In genomic region chr3:145471094-145471493, GRCm38 (mm10) we compare ENCODE assay signal across 17 mouse cellular contexts.
DNase-seq lines count a peak whose midpoint lies in the region; TF ChIP-seq lines count a peak whose summit lies in the region.
"Had no signal": no experiment of that assay in that cellular context is flagged by ENCODE, and none has a peak within 500 bp of the region (broad histone marks: within the 10 kb centered on the region; RNA-seq: fewer than 3 reads in every experiment).

No protein-coding gene starts in this region.

- H3K79me2 ChIP-seq in heart, adult 2 months (replicated peaks; ENCODE audit: control insufficient read depth, insufficient read depth, low read length), result no peaks in the 10 kb centered on the region

- H3K36me3 ChIP-seq in heart, adult 2 months (ENCODE audit: control insufficient read depth, insufficient read depth, low read length), result no peaks in the 10 kb centered on the region; the same call in 1 of the 2 replicates
- H3K36me3 ChIP-seq: embryonic facial prominence, embryonic 12.5 days; G1E; midbrain, embryonic 10.5 days had no signal

- H3K27ac ChIP-seq in heart, adult 2 months, result peak overlapping the region; percentile 58
- H3K27ac ChIP-seq in brown adipose tissue, adult 24 weeks (replicated peaks; ENCODE audit: low read depth, low read length), result peak overlapping the region; percentile 25; the same call in 1 of the 2 replicates
- H3K27ac ChIP-seq: embryonic facial prominence, embryonic 12.5 days; midbrain, embryonic 10.5 days had no signal

- H3K9ac ChIP-seq in heart, adult 2 months (ENCODE audit: low read depth, low read length), result no peak overlapping the region
- H3K9ac ChIP-seq: embryonic facial prominence, embryonic 12.5 days; liver, postnatal 0 days had no signal

- WGBS in heart, adult 2 months, result 36% methylated on average over 4 of the region's 4 CpGs

- TF ChIP-seq EP300 in heart, adult 2 months (IDR thresholded peaks at IDR 0.05; ENCODE audit: insufficient read depth, low read depth, low read length), result peak; percentile 64; the same call in 1 of the 2 replicates

- DNase-seq in heart, adult 2 months, result peak in 1 of 2 experiments; percentile 5
- no peak for DNase-seq in heart, postnatal 25 days (ENCODE audit: low spot score)
- peak; percentile 49 for DNase-seq in 3T3-L1 (ENCODE audit: low read depth, low spot score)
- peak; percentile 49 for DNase-seq in lung, postnatal 10 days
- no peak for DNase-seq in thymus, postnatal 25 days
- DNase-seq in yolk sac, embryonic 10.5 days (ENCODE audit: low spot score), result no peak
- DNase-seq in kidney, postnatal 25 days, result no peak
- DNase-seq: adrenal gland, postnatal 36 days; cerebellum, postnatal 10 days; heart, postnatal 14 days; kidney, adult 8-10 months; kidney, postnatal 4 days; liver, postnatal 0 days had no signal

- H3K4me3 ChIP-seq in heart, adult 2 months, result no peak overlapping the region
- no peak overlapping the region for H3K4me3 ChIP-seq in brown adipose tissue, adult 24 weeks (ENCODE audit: insufficient read depth, low read depth, low read length)
- H3K4me3 ChIP-seq: embryonic facial prominence, embryonic 12.5 days; midbrain, embryonic 10.5 days had no signal

- no peak; the same call in 1 of the 2 replicates for TF ChIP-seq POLR2A in heart, adult 2 months (IDR thresholded peaks at IDR 0.05; ENCODE audit: insufficient read depth, low read depth, low read length)

- intact Hi-C loops in heart, adult 2 months (cut with DNase I), result loop anchor here (10.0 kb wide), 1 partner anchor 284 kb away; the partner anchor contains the start of gene Ddah1
- intact Hi-C loops in heart, postnatal 25 days (cut with DNase I), result no loop called here

- H3K4me1 ChIP-seq in heart, adult 2 months (ENCODE audit: control insufficient read depth, insufficient read depth, low read length), result peaks cover 2% of the 10 kb centered on the region
- H3K4me1 ChIP-seq in brown adipose tissue, adult 24 weeks (ENCODE audit: control insufficient read depth, insufficient read depth, insufficient read length, low read length), result no peaks in the 10 kb centered on the region; the same call in 1 of the 2 replicates

- no peaks in the 10 kb centered on the region for H3K27me3 ChIP-seq in heart, adult 2 months (ENCODE audit: control insufficient read depth, insufficient read depth, low read length)
- H3K27me3 ChIP-seq: embryonic facial prominence, embryonic 12.5 days had no signal

- no peak for TF ChIP-seq CTCF in heart, adult 2 months (IDR thresholded peaks at IDR 0.05)

Comparison
In these comparisons a context has a peak if more than half of its experiments do, and no peak if none do; other contexts are left out.
1. DNase-seq: peak in 3T3-L1 (single experiment) and lung, postnatal 10 days (single experiment); none in heart, postnatal 25 days (single experiment), thymus, postnatal 25 days (single experiment), yolk sac, embryonic 10.5 days (single experiment) and kidney, postnatal 25 days (0 of 2).